Mouse (Mus musculus): Measurements from ENCODE around the gene Tmem238.

DNA sequence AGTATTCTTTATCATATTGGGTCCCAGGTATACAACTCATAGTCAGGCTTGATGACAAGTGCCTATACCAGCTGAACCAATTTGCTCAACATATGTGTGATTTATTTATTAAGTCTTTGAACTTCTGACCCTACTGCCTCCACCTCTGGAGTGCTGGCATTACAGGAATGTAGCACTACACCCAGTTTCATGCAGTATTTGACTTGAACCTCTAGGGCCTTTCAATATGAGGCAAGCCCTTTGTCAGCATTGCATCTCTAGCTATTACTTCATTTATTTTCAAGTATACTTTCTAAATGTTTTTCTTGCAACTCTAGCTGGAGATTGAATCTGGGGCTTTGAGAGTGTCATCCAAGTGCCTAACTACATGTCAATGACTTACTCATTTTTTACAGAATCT is 12.8 kb upstream of the Tmem238 start:
- TF ChIP-seq CTCF (IDR thresholded peaks at IDR 0.05; ENCODE audit: control insufficient read depth, insufficient read depth, low read length), result no peak
- no peak for TF ChIP-seq POLR2A (IDR thresholded peaks at IDR 0.05; ENCODE audit: borderline replicate concordance, control insufficient read depth, low read depth, low read length)
